Mouse (Mus musculus) megakaryocyte, embryonic 14.5 days (primary cell): ENCODE data around the gene Cadps. TPM values are rescaled to one million over a fixed set of nuclear protein-coding genes. Genes with fewer than 3 reads are reported as not detected.

Experiments
- H3K27me3 ChIP-seq: replicated peaks from 2 replicates; pipeline ENCODE3; 2012; ENCODE audit warnings: inconsistent platforms
- H3K36me3 ChIP-seq: replicated peaks from 2 replicates; pipeline ENCODE3; 2012; ENCODE audit warnings: low read length, inconsistent platforms, mixed read lengths
- H3K4me1 ChIP-seq: 2 replicates; pipeline ENCODE4 v1.6.1; 2012; ENCODE audit warnings: inconsistent platforms
- H3K4me3 ChIP-seq: replicated peaks from 2 replicates; pipeline ENCODE3; 2012; ENCODE audit warnings: moderate library complexity, mild to moderate bottlenecking, inconsistent platforms
- H3K9me3 ChIP-seq: 2 replicates; pipeline ENCODE4 v1.6.1; 2012; ENCODE audit warnings: inconsistent platforms
- FLI1 ChIP-seq: IDR thresholded peaks from 2 replicates; pipeline ENCODE4 v1.6.1; 2012; ENCODE audit warnings: low read length, inconsistent platforms, mixed read lengths
- GATA1 ChIP-seq: IDR thresholded peaks from 3 replicates; pipeline ENCODE4 v1.6.1; 2012; ENCODE audit warnings: mixed read lengths, low read length, inconsistent platforms, borderline replicate concordance
- polyA plus RNA-seq: library from polyadenylated mRNA; stranded (reverse); fragments of >175 nt; gene quantifications from 2 replicates; pipeline ENCODE4 v1.2.3, GENCODE M21; 2012; ENCODE audit warnings: low replicate concordance; ENCODE audit not compliant: insufficient read depth

Cadps gene
- polyA plus RNA-seq, 1 experiment, result not detected

DNA sequence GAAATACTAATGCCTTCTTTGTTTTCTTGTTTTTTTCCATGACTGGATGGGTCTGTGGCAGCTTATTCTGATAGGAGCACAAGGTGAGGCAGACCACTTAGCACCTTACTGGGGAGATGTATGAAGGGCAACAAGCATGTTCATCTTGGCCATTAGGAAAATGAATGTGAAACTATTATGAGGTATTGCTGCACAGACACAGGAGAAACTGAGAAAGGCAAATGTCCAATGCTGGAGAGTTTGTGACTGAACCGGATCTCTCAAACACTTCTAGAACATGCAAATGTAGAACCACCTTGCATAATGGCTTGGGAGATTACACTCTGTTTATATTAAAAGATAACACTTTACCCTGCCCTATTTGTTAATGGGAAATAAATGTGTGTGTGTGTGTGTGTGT lies 54.0 kb downstream of the Cadps start:
- TF ChIP-seq FLI1 (no peak), GATA1 (no peak)
- no peaks in the 10 kb centered on the region for H3K27me3 ChIP-seq
- no peaks in the 10 kb centered on the region for H3K9me3 ChIP-seq
- H3K36me3 ChIP-seq, result no peaks in the 10 kb centered on the region
- no peaks in the 10 kb centered on the region for H3K4me1 ChIP-seq
- H3K4me3 ChIP-seq, result no peak overlapping the region

GRCm38 (mm10) chr14:12753237-12753636 lies 69.6 kb downstream of the Cadps start:
- Histone ChIP-seq H3K9me3 (peaks cover 6% of the 10 kb centered on the region; the same call in 1 of the 2 replicates), H3K27me3 (no peaks in the 10 kb centered on the region), H3K36me3 (no peaks in the 10 kb centered on the region), H3K4me1 (no peaks in the 10 kb centered on the region), H3K4me3 (no peak overlapping the region)
- no peak for TF ChIP-seq GATA1
- TF ChIP-seq FLI1, result no peak

GRCm38 (mm10) chr14:12751821-12752220 lies 71.1 kb downstream of the Cadps start:
- TF ChIP-seq FLI1, result no peak
- TF ChIP-seq GATA1, result no peak
- H3K4me1 ChIP-seq, result no peaks in the 10 kb centered on the region; the same call in 1 of the 2 replicates
- no peaks in the 10 kb centered on the region for H3K27me3 ChIP-seq
- peaks cover 11% of the 10 kb centered on the region; the same call in 1 of the 2 replicates for H3K9me3 ChIP-seq
- no peaks in the 10 kb centered on the region for H3K36me3 ChIP-seq
- no peak overlapping the region for H3K4me3 ChIP-seq

DNA sequence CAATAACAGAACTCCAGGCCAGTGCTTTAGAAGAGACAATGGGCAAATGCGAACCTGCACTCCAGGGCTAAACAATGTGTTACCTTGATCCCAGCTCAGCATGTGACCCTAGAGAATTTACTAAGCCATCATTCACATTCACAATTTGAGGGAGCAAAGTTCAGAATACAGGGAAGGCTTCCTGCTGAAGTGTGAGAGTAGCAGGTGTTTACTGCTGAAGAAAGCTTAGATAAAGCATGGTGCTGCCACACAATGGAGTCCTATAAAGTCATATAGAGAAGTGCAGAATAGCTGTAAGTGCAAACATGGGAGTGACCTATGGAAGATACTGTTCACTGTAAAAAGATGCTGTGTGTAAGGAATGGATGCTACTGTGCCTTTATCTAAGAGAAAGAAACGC lies 91.9 kb downstream of the Cadps start:
- TF ChIP-seq FLI1 (no peak), GATA1 (no peak)
- H3K4me1 ChIP-seq, result no peaks in the 10 kb centered on the region
- no peak overlapping the region for H3K4me3 ChIP-seq
- no peaks in the 10 kb centered on the region for H3K27me3 ChIP-seq
- 0 out of 2 replicates have a peak, but pooled peaks cover 4% of the 10 kb centered on the region for H3K9me3 ChIP-seq
- H3K36me3 ChIP-seq, result no peaks in the 10 kb centered on the region

- H3K9me3 ChIP-seq, result 0 out of 2 replicates have a peak, but pooled peaks cover 4% of the 10 kb centered on the region
- no peak overlapping the region for H3K4me3 ChIP-seq
- no peaks in the 10 kb centered on the region for H3K4me1 ChIP-seq
- H3K36me3 ChIP-seq, result no peaks in the 10 kb centered on the region
- H3K27me3 ChIP-seq, result no peaks in the 10 kb centered on the region
- no peak for TF ChIP-seq GATA1
- no peak for TF ChIP-seq FLI1
Observed at GRCm38 (mm10) chr14:12722452-12723194, 100.3 kb downstream of the Cadps start.

GRCm38 (mm10) chr14:12718766-12719165 lies 104.1 kb downstream of the Cadps start:
- Histone ChIP-seq H3K27me3 (no peaks in the 10 kb centered on the region), H3K9me3 (peaks cover 8% of the 10 kb centered on the region; the same call in 1 of the 2 replicates), H3K4me1 (no peaks in the 10 kb centered on the region), H3K36me3 (no peaks in the 10 kb centered on the region), H3K4me3 (no peak overlapping the region)
- TF ChIP-seq GATA1 (no peak), FLI1 (no peak)

GRCm38 (mm10) chr14:12715906-12716659 lies 106.8 kb downstream of the Cadps start:
- TF ChIP-seq GATA1 (no peak), FLI1 (no peak)
- H3K36me3 ChIP-seq, result no peaks in the 10 kb centered on the region
- H3K4me3 ChIP-seq, result no peak overlapping the region
- H3K27me3 ChIP-seq, result no peaks in the 10 kb centered on the region
- no peaks in the 10 kb centered on the region for H3K4me1 ChIP-seq
- H3K9me3 ChIP-seq, result peaks cover 13% of the 10 kb centered on the region; the same call in 1 of the 2 replicates

DNA sequence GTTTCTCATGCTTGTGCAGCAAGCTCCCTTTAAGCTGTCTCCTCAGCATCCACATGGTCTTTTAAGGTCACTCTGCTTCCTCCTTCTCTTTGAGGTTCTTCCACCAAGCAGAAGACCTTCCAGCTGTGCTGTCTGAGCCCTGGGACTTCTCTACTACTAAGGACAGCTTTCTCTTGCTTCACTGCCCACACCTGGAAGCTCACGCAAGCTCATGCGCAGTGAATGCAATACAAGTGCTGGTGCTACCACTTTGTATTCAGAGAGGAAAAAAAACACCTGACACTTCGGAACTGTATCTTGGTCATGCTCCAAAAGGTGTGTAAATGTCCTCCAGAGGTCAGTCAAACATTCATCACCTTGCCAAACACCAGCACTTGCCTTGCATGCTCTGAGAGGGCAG lies 115.5 kb downstream of the Cadps start:
- TF ChIP-seq GATA1 (no peak), FLI1 (no peak)
- Histone ChIP-seq H3K36me3 (no peaks in the 10 kb centered on the region), H3K9me3 (peaks cover 3% of the 10 kb centered on the region; the same call in 1 of the 2 replicates), H3K4me3 (no peak overlapping the region), H3K4me1 (no peaks in the 10 kb centered on the region), H3K27me3 (no peaks in the 10 kb centered on the region)

DNA sequence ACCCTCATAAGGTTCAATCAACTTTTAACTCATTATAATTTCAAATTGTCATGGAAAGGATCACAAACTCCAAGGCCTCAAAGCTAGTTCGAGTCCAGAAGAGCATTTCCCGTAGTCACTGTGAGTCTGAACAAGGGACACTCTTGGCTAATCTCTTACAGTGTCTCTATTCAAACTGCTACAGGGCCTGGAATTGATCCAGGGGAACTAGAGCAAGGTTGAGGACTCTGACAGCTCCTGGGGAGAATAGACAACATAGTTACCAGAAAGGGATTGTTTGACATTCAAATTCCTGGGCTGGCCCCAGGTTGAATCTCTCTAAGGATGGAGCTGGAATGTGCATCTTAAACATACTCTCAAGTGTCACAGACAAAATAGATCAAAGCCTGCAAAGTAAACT lies 118.4 kb downstream of the Cadps start:
- Histone ChIP-seq H3K27me3 (no peaks in the 10 kb centered on the region), H3K4me3 (no peak overlapping the region), H3K9me3 (peaks cover 3% of the 10 kb centered on the region; the same call in 1 of the 2 replicates), H3K4me1 (no peaks in the 10 kb centered on the region), H3K36me3 (no peaks in the 10 kb centered on the region)
- TF ChIP-seq FLI1 (no peak), GATA1 (no peak)

GRCm38 (mm10) chr14:12690201-12690600 lies 132.7 kb downstream of the Cadps start:
- Histone ChIP-seq H3K36me3 (no peaks in the 10 kb centered on the region), H3K27me3 (no peaks in the 10 kb centered on the region), H3K4me3 (no peak overlapping the region), H3K9me3 (no peaks in the 10 kb centered on the region; the same call in 1 of the 2 replicates), H3K4me1 (no peaks in the 10 kb centered on the region)
- TF ChIP-seq GATA1, result no peak
- no peak for TF ChIP-seq FLI1
